ENCODE assay signal across 10 mouse cellular contexts in genomic region chr11:6063501-6064214, GRCm38 (mm10). TPM values are rescaled to one million over a fixed set of nuclear protein-coding genes. Genes with fewer than 3 reads are reported as not detected.
A peak's percentile ranks its signal among the peaks of the same experiment; 100 is the strongest.
DNase-seq lines count a peak whose midpoint lies in the region; ATAC-seq lines count a peak whose summit lies in the region.
"Had no signal": no experiment of that assay in that cellular context is flagged by ENCODE, and none has a peak within 500 bp of the region (broad histone marks: within the 10 kb centered on the region; RNA-seq: fewer than 3 reads in every experiment).

No protein-coding gene starts in this region.

- H3K36me3 ChIP-seq in kidney, embryonic 14.5 days (ENCODE audit: control insufficient read depth, insufficient read depth, low read length) = no peaks in the 10 kb centered on the region
- no peaks in the 10 kb centered on the region for H3K36me3 ChIP-seq in forebrain, embryonic 15.5 days
- no peaks in the 10 kb centered on the region for H3K36me3 ChIP-seq in midbrain, embryonic 13.5 days
- H3K36me3 ChIP-seq: limb, embryonic 15.5 days had no signal

- peaks cover 57% of the 10 kb centered on the region for H3K27me3 ChIP-seq in kidney, embryonic 14.5 days (ENCODE audit: control insufficient read depth, insufficient read depth, low read length)
- peaks cover 48% of the 10 kb centered on the region for H3K27me3 ChIP-seq in forebrain, embryonic 15.5 days
- H3K27me3 ChIP-seq in midbrain, embryonic 13.5 days = peaks cover 61% of the 10 kb centered on the region

- peak overlapping the region; percentile 65; the same call in 1 of the 2 replicates for H3K4me3 ChIP-seq in kidney, embryonic 14.5 days (ENCODE audit: low read length)
- H3K4me3 ChIP-seq in forebrain, embryonic 15.5 days = peak overlapping the region; percentile 74
- peak overlapping the region; percentile 51 for H3K4me3 ChIP-seq in midbrain, embryonic 13.5 days (replicated peaks)

- H3K9ac ChIP-seq in kidney, embryonic 14.5 days (ENCODE audit: low read depth, low read length) = no peak overlapping the region
- H3K9ac ChIP-seq in forebrain, embryonic 15.5 days (replicated peaks) = peak overlapping the region; percentile 69
- H3K9ac ChIP-seq in midbrain, embryonic 13.5 days (replicated peaks) = peak overlapping the region; percentile 75
- H3K9ac ChIP-seq: limb, embryonic 15.5 days had no signal

- 44% methylated on average over 17 of the region's 17 CpGs for WGBS in kidney, embryonic 14.5 days
- 40% methylated on average over 17 of the region's 17 CpGs for WGBS in forebrain, embryonic 15.5 days
- WGBS in midbrain, embryonic 13.5 days = 48% methylated on average over 17 of the region's 17 CpGs

- no peak overlapping the region for H3K4me2 ChIP-seq in kidney, embryonic 14.5 days (replicated peaks; ENCODE audit: low read depth, low read length)
- peak overlapping the region; percentile 58 for H3K4me2 ChIP-seq in forebrain, embryonic 15.5 days (replicated peaks)
- H3K4me2 ChIP-seq in midbrain, embryonic 13.5 days (replicated peaks) = peak overlapping the region; percentile 62
- H3K4me2 ChIP-seq: limb, embryonic 15.5 days had no signal

- H3K27ac ChIP-seq in kidney, embryonic 14.5 days (ENCODE audit: low read depth, low read length) = no peak overlapping the region
- H3K27ac ChIP-seq in forebrain, embryonic 15.5 days (replicated peaks) = peak overlapping the region; percentile 87; the same call in 1 of the 2 replicates
- peak overlapping the region; percentile 70; the same call in 1 of the 2 replicates for H3K27ac ChIP-seq in midbrain, embryonic 13.5 days
- H3K27ac ChIP-seq: limb, embryonic 15.5 days had no signal

- peaks cover 14% of the 10 kb centered on the region for H3K4me1 ChIP-seq in kidney, embryonic 14.5 days (ENCODE audit: control insufficient read depth, insufficient read depth, low read length)
- H3K4me1 ChIP-seq in forebrain, embryonic 15.5 days = peaks cover 30% of the 10 kb centered on the region
- peaks cover 38% of the 10 kb centered on the region for H3K4me1 ChIP-seq in midbrain, embryonic 13.5 days (replicated peaks)

- no peak for ATAC-seq in kidney, embryonic 14.5 days (ENCODE audit: low FRiP score, low TSS enrichment)
- no peak for ATAC-seq in forebrain, embryonic 15.5 days (replicated peaks)
- no peak for ATAC-seq in midbrain, embryonic 13.5 days

- H3K9me3 ChIP-seq in kidney, embryonic 14.5 days (ENCODE audit: control insufficient read depth, low read length) = no peaks in the 10 kb centered on the region
- H3K9me3 ChIP-seq in forebrain, embryonic 15.5 days = no peaks in the 10 kb centered on the region
- H3K9me3 ChIP-seq in midbrain, embryonic 13.5 days = no peaks in the 10 kb centered on the region
- H3K9me3 ChIP-seq: limb, embryonic 15.5 days had no signal

- peak; percentile 71 for DNase-seq in cerebellum, adult 11-12 months
- DNase-seq in cerebellum, postnatal 4 days (ENCODE audit: low spot score in 2 of 2) = no peak
- DNase-seq in kidney, postnatal 14 days = no peak
- DNase-seq in frontal cortex, postnatal 36 days (ENCODE audit: low spot score in 2 of 2) = no peak
- DNase-seq in thymus, postnatal 0 days (ENCODE audit: low spot score) = no peak
- DNase-seq: gastrocnemius, postnatal 36 days had no signal

RNA-seq across cellular contexts. Expression of gene Camk2b, which starts 2.5 kb away (rescaled TPM):
- 4.2 and 4.4 TPM in 2 replicates for polyA plus RNA-seq in kidney, embryonic 14.5 days (2014; fragmentation: Nextera tagmentation; extraction: Ambion mirVana)
- 119 and 121 TPM in 2 replicates for polyA plus RNA-seq in forebrain, embryonic 15.5 days (2015; fragmentation: Nextera tagmentation; extraction: Ambion mirVana)
- 45.6 and 47.0 TPM in 2 replicates for polyA plus RNA-seq in midbrain, embryonic 13.5 days (2015; fragmentation: Nextera tagmentation; extraction: Ambion mirVana)
- polyA plus RNA-seq in thymus, postnatal 0 days (2015; fragmentation: Nextera tagmentation; extraction: Ambion mirVana) = 2.0 and 2.3 TPM in 2 replicates
